ENCODE assay signal across 9 mouse cellular contexts in genomic region chr3:122290696-122291095, GRCm38 (mm10). TPM values are rescaled to one million over a fixed set of nuclear protein-coding genes. Genes with fewer than 3 reads are reported as not detected.
DNase-seq lines count a peak whose midpoint lies in the region; ATAC-seq and TF ChIP-seq lines count a peak whose summit lies in the region.
"Had no signal": no experiment of that assay in that cellular context is flagged by ENCODE, and none has a peak within 500 bp of the region (broad histone marks: within the 10 kb centered on the region; RNA-seq: fewer than 3 reads in every experiment).

No protein-coding gene starts in this region.

- TF ChIP-seq EP300 in MEL (IDR thresholded peaks at IDR 0.05; ENCODE audit: low read depth in 1 of 2, low read length in 2 of 2) = peak in 1 of 2 experiments; percentile 60; a peak in 2 of 4 replicates
- TF ChIP-seq EP300 in lung, postnatal 0 days (IDR thresholded peaks at IDR 0.05) = no peak

- no peak for ATAC-seq in kidney, embryonic 15.5 days (replicated peaks; ENCODE audit: low FRiP score)
- ATAC-seq in heart, embryonic 12.5 days (ENCODE audit: insufficient number of reproducible peaks, low FRiP score) = no peak
- no peak for ATAC-seq in lung, postnatal 0 days

- no peak for TF ChIP-seq CTCF in MEL (IDR thresholded peaks at IDR 0.05 in 2 of 3, conservative IDR thresholded peaks at IDR 0.05 in 1 of 3; ENCODE audit: control insufficient read depth in 1 of 3, insufficient read depth in 1 of 3, low read depth in 2 of 3, low read length in 3 of 3, poor library complexity in 1 of 3, severe bottlenecking in 1 of 3)
- no peak for TF ChIP-seq CTCF in lung, postnatal 0 days (IDR thresholded peaks at IDR 0.05)

- H3K4me3 ChIP-seq in kidney, embryonic 15.5 days (replicated peaks) = no peak overlapping the region
- no peak overlapping the region for H3K4me3 ChIP-seq in MEL (ENCODE audit: control insufficient read depth in 1 of 2, insufficient read depth in 1 of 2, low read depth in 2 of 2, low read length in 2 of 2)
- no peak overlapping the region for H3K4me3 ChIP-seq in heart, embryonic 12.5 days
- no peak overlapping the region for H3K4me3 ChIP-seq in lung, postnatal 0 days (ENCODE audit: low read depth, low read length)
- H3K4me3 ChIP-seq: liver, embryonic 15.5 days had no signal

- no peak for DNase-seq in kidney, postnatal 25 days
- peak; percentile 84 for DNase-seq in MEL (ENCODE audit: low read depth, low spot score)
- DNase-seq in lung, postnatal 0 days (ENCODE audit: low spot score) = peak; percentile 90
- DNase-seq in adrenal gland, postnatal 14 days = no peak
- no peak for DNase-seq in gastrocnemius, postnatal 14 days
- no peak for DNase-seq in layer of hippocampus, postnatal 25 days (ENCODE audit: extremely low spot score in 1 of 2, low spot score in 1 of 2)

- peaks cover 2% of the 10 kb centered on the region; the same call in 1 of the 2 replicates for H3K79me2 ChIP-seq in MEL (ENCODE audit: control insufficient read depth, insufficient read depth, low read length, poor library complexity)

- intact Hi-C loops in gastrocnemius, postnatal 14 days (cut with DNase I; ENCODE audit: low total_unique reads) = no loop called here

- no peaks in the 10 kb centered on the region for H3K27me3 ChIP-seq in kidney, embryonic 15.5 days
- no peaks in the 10 kb centered on the region for H3K27me3 ChIP-seq in MEL (ENCODE audit: control insufficient read depth in 1 of 2, insufficient read depth in 2 of 2, low read length in 2 of 2)
- no peaks in the 10 kb centered on the region for H3K27me3 ChIP-seq in heart, embryonic 12.5 days (replicated peaks)
- no peaks in the 10 kb centered on the region for H3K27me3 ChIP-seq in lung, postnatal 0 days (replicated peaks; ENCODE audit: insufficient read depth, low read length)

- peaks cover 4% of the 10 kb centered on the region for H3K36me3 ChIP-seq in kidney, embryonic 15.5 days
- H3K36me3 ChIP-seq in MEL (ENCODE audit: control insufficient read depth in 1 of 2, insufficient read depth in 2 of 2, low read length in 2 of 2) = peaks cover 0 to 12% of the 10 kb centered on the region in 2 experiments; a peak in 2 of 4 replicates
- peaks cover under 1% of the 10 kb centered on the region for H3K36me3 ChIP-seq in heart, embryonic 12.5 days
- no peaks in the 10 kb centered on the region for H3K36me3 ChIP-seq in lung, postnatal 0 days (ENCODE audit: insufficient read depth, low read length)

- H3K4me1 ChIP-seq in kidney, embryonic 15.5 days = peaks cover 20% of the 10 kb centered on the region
- peaks cover 2 to 10% of the 10 kb centered on the region in 2 experiments; a peak in 3 of 4 replicates for H3K4me1 ChIP-seq in MEL (ENCODE audit: control insufficient read depth in 1 of 2, insufficient read depth in 2 of 2, low read length in 2 of 2)
- peaks cover 30% of the 10 kb centered on the region for H3K4me1 ChIP-seq in heart, embryonic 12.5 days (replicated peaks)
- peaks cover 9% of the 10 kb centered on the region; the same call in 1 of the 2 replicates for H3K4me1 ChIP-seq in lung, postnatal 0 days (ENCODE audit: insufficient read depth, low read depth, low read length)

- no peak for TF ChIP-seq POLR2A in MEL (IDR thresholded peaks at IDR 0.05; ENCODE audit: control insufficient read depth in 1 of 2, insufficient read depth in 1 of 2, low read depth in 1 of 2, low read length in 2 of 2, poor library complexity in 1 of 2)

- H3K9ac ChIP-seq in kidney, embryonic 15.5 days = no peak overlapping the region
- H3K9ac ChIP-seq in MEL (ENCODE audit: control insufficient read depth, low read depth, low read length, poor library complexity, severe bottlenecking) = no peak overlapping the region
- no peak overlapping the region for H3K9ac ChIP-seq in heart, embryonic 12.5 days
- H3K9ac ChIP-seq in lung, postnatal 0 days (replicated peaks; ENCODE audit: low read depth) = no peak overlapping the region
- H3K9ac ChIP-seq: liver, embryonic 15.5 days had no signal

- no peak for TF ChIP-seq RAD21 in MEL (IDR thresholded peaks at IDR 0.05; ENCODE audit: low read depth, low read length)

- H3K9me3 ChIP-seq in kidney, embryonic 15.5 days (replicated peaks) = no peaks in the 10 kb centered on the region
- no peaks in the 10 kb centered on the region for H3K9me3 ChIP-seq in MEL (replicated peaks; ENCODE audit: insufficient read depth, low read length)
- no peaks in the 10 kb centered on the region for H3K9me3 ChIP-seq in heart, embryonic 12.5 days (replicated peaks)
- no peaks in the 10 kb centered on the region for H3K9me3 ChIP-seq in lung, postnatal 0 days (ENCODE audit: low read length)
- H3K9me3 ChIP-seq: liver, embryonic 15.5 days had no signal

- no peak overlapping the region for H3K4me2 ChIP-seq in kidney, embryonic 15.5 days
- no peak overlapping the region for H3K4me2 ChIP-seq in heart, embryonic 12.5 days
- H3K4me2 ChIP-seq in lung, postnatal 0 days (replicated peaks; ENCODE audit: low read depth, low read length) = 0 out of 2 replicates have a peak overlapping the region, but pooled peaks have one; percentile 5
- H3K4me2 ChIP-seq: liver, embryonic 15.5 days had no signal

- WGBS in kidney, embryonic 15.5 days = 71% methylated on average over 7 of the region's 7 CpGs
- 76% methylated on average over 7 of the region's 7 CpGs for WGBS in heart, embryonic 12.5 days
- WGBS in lung, postnatal 0 days = 60% methylated on average over 7 of the region's 7 CpGs

- peak overlapping the region; percentile 24; the same call in 1 of the 2 replicates for H3K27ac ChIP-seq in kidney, embryonic 15.5 days
- H3K27ac ChIP-seq in MEL (ENCODE audit: control insufficient read depth, low read depth, low read length) = no peak overlapping the region
- peak overlapping the region; percentile 95 for H3K27ac ChIP-seq in heart, embryonic 12.5 days (ENCODE audit: poor library complexity, severe bottlenecking)
- H3K27ac ChIP-seq in lung, postnatal 0 days (ENCODE audit: low read length) = peak overlapping the region; percentile 26; the same call in 1 of the 2 replicates
- H3K27ac ChIP-seq: liver, embryonic 15.5 days had no signal

TF ChIP-seq in MEL, 35 proteins besides CTCF, POLR2A, EP300 and RAD21:
- TF ChIP-seq GATA1 (IDR thresholded peaks at IDR 0.05; ENCODE audit: low read depth, low read length) (no peak), NRF1 (IDR thresholded peaks at IDR 0.05; ENCODE audit: insufficient read depth, low read depth, low read length, poor library complexity, severe bottlenecking) (no peak), NELFE (IDR thresholded peaks at IDR 0.05; ENCODE audit: low read depth, low read length) (no peak), GABPA (IDR thresholded peaks at IDR 0.05; ENCODE audit: low read depth, low read length) (no peak), SMC3 (IDR thresholded peaks at IDR 0.05; ENCODE audit: low read depth, low read length) (no peak), ZC3H11A (IDR thresholded peaks at IDR 0.05; ENCODE audit: low read depth, low read length) (no peak), ZNF384 (IDR thresholded peaks at IDR 0.05; ENCODE audit: low read depth, low read length) (no peak), BHLHE40 (IDR thresholded peaks at IDR 0.05; ENCODE audit: borderline replicate concordance, low read depth, low read length) (no peak), CHD2 (IDR thresholded peaks at IDR 0.05; ENCODE audit: low read length) (no peak), TAL1 (IDR thresholded peaks at IDR 0.05; ENCODE audit: low read length) (no peak), SIN3A (IDR thresholded peaks at IDR 0.05; ENCODE audit: low read length) (no peak), TBP (IDR thresholded peaks at IDR 0.05; ENCODE audit: low read depth, low read length) (no peak), JUND (IDR thresholded peaks at IDR 0.05; ENCODE audit: low read depth, low read length) (no peak), USF1 (IDR thresholded peaks at IDR 0.05; ENCODE audit: low read depth, low read length) (no peak), UBTF (IDR thresholded peaks at IDR 0.05; ENCODE audit: borderline replicate concordance, insufficient read depth, low read depth, low read length) (no peak), POLR2AphosphoS2 (IDR thresholded peaks at IDR 0.05; ENCODE audit: low read length) (no peak)

RNA-seq across cellular contexts. Expression of gene Bcar3, which starts 3.2 kb away (rescaled TPM):
- polyA plus RNA-seq in kidney, embryonic 15.5 days (2015; fragmentation: Nextera tagmentation; extraction: Ambion mirVana) = 13.8 and 15.5 TPM in 2 replicates
- not detected in 2 replicates for total RNA-seq in MEL (2012; rRNA removed)
- not detected for polyA plus RNA-seq in MEL (2012; ENCODE audit: insufficient read depth in 1 of 2, insufficient read length in 2 of 2, low read depth in 1 of 2, low replicate concordance in 2 of 2, missing spikeins in 1 of 2)
- 6.0 and 7.3 TPM in 2 replicates for polyA plus RNA-seq in heart, embryonic 12.5 days (2016; fragmentation: Nextera tagmentation; extraction: Ambion mirVana)
- polyA plus RNA-seq in lung, postnatal 0 days (2015; fragmentation: Nextera tagmentation; extraction: Ambion mirVana) = 27.6 and 38.3 TPM in 2 replicates
- 51.4 and 55.5 TPM in 2 replicates for total RNA-seq in adrenal gland, postnatal 14 days (2021)
- total RNA-seq in gastrocnemius, postnatal 14 days (2021) = 1 to 10 TPM; 8.3 to 9.5 TPM
- 1 to 10 TPM; 8.4 to 9.3 TPM for total RNA-seq in layer of hippocampus, postnatal 25 days (2021)

RNA-seq across cellular contexts. Expression of gene Dnttip2, which starts 16.5 kb away (rescaled TPM):
- 73.3 and 82.0 TPM in 2 replicates for polyA plus RNA-seq in kidney, embryonic 15.5 days (2015; fragmentation: Nextera tagmentation; extraction: Ambion mirVana)
- total RNA-seq in MEL (2012; rRNA removed) = 70.6 and 84.4 TPM in 2 replicates
- polyA plus RNA-seq in MEL (2012; ENCODE audit: insufficient read depth in 1 of 2, insufficient read length in 2 of 2, low read depth in 1 of 2, low replicate concordance in 2 of 2, missing spikeins in 1 of 2) = 10 to 100 TPM in 1 of 2 experiments, not detected in 1; 90.5 TPM
- 50.1 and 53.4 TPM in 2 replicates for polyA plus RNA-seq in heart, embryonic 12.5 days (2016; fragmentation: Nextera tagmentation; extraction: Ambion mirVana)
- polyA plus RNA-seq in lung, postnatal 0 days (2015; fragmentation: Nextera tagmentation; extraction: Ambion mirVana) = 38.3 and 43.9 TPM in 2 replicates
- total RNA-seq in adrenal gland, postnatal 14 days (2021) = 42.9 and 44.7 TPM in 2 replicates
- 10 to 100 TPM; 18.4 to 19.7 TPM for total RNA-seq in gastrocnemius, postnatal 14 days (2021)
- total RNA-seq in layer of hippocampus, postnatal 25 days (2021) = 10 to 100 TPM; 30.8 to 35.0 TPM

RNA-seq across cellular contexts. Expression of gene Gclm, which starts 45.3 kb away (rescaled TPM):
- 91.8 and 102 TPM in 2 replicates for polyA plus RNA-seq in kidney, embryonic 15.5 days (2015; fragmentation: Nextera tagmentation; extraction: Ambion mirVana)
- total RNA-seq in MEL (2012; rRNA removed) = 121 and 123 TPM in 2 replicates
- 100 to 1,000 TPM; 174 to 334 TPM for polyA plus RNA-seq in MEL (2012; ENCODE audit: insufficient read depth in 1 of 2, insufficient read length in 2 of 2, low read depth in 1 of 2, low replicate concordance in 2 of 2, missing spikeins in 1 of 2)
- polyA plus RNA-seq in heart, embryonic 12.5 days (2016; fragmentation: Nextera tagmentation; extraction: Ambion mirVana) = 108 and 122 TPM in 2 replicates
- 102 and 112 TPM in 2 replicates for polyA plus RNA-seq in lung, postnatal 0 days (2015; fragmentation: Nextera tagmentation; extraction: Ambion mirVana)
- total RNA-seq in adrenal gland, postnatal 14 days (2021) = 60.8 and 92.3 TPM in 2 replicates
- 10 to 100 TPM; 22.7 to 28.7 TPM for total RNA-seq in gastrocnemius, postnatal 14 days (2021)
- 10 to 100 TPM; 65.5 to 95.4 TPM for total RNA-seq in layer of hippocampus, postnatal 25 days (2021)

Comparison
In these comparisons a context has a peak if more than half of its experiments do, and no peak if none do; other contexts are left out.
1. DNase-seq: peak in MEL (single experiment) and lung, postnatal 0 days (single experiment); none in kidney, postnatal 25 days (0 of 2), adrenal gland, postnatal 14 days (single experiment), gastrocnemius, postnatal 14 days (single experiment) and layer of hippocampus, postnatal 25 days (0 of 2).